Mouse (Mus musculus): ENCODE data around the gene Prl8a8. TPM values are rescaled to one million over a fixed set of nuclear protein-coding genes. Genes with fewer than 3 reads are reported as not detected.

Gene Prl8a8
- polyA plus RNA-seq (2012; ENCODE audit: low replicate concordance), result not detected in 2 replicates

GRCm38 (mm10) chr13:27513117-27513516 lies at the start of gene Prl8a8:
Gene Prl8a8 (minus strand): TSS chr13:27513217.

Other genes starting within 250 kb of the Prl8a8 start
- gene Prl6a1, start 200.6 kb downstream of the Prl8a8 start, polyA plus RNA-seq (2012; ENCODE audit: low replicate concordance), result not detected in 2 replicates
- not detected in 2 replicates for gene Prl8a2, start 167.5 kb downstream of the Prl8a8 start, polyA plus RNA-seq (2012; ENCODE audit: low replicate concordance)
- gene Prl2b1, start 122.4 kb downstream of the Prl8a8 start, polyA plus RNA-seq (2012; ENCODE audit: low replicate concordance), result not detected in 2 replicates
- not detected in 2 replicates for gene Prl8a6, start 74.5 kb downstream of the Prl8a8 start, polyA plus RNA-seq (2012; ENCODE audit: low replicate concordance)
- gene Prl8a9, start 51.4 kb upstream of the Prl8a8 start, polyA plus RNA-seq (2012; ENCODE audit: low replicate concordance), result not detected in 2 replicates
- not detected in 2 replicates for gene Prl8a1, start 69.0 kb upstream of the Prl8a8 start, polyA plus RNA-seq (2012; ENCODE audit: low replicate concordance)
- gene Prl7b1, start 97.4 kb upstream of the Prl8a8 start, polyA plus RNA-seq (2012; ENCODE audit: low replicate concordance), result not detected in 2 replicates
- not detected in 2 replicates for gene Prl7a1, start 129.3 kb upstream of the Prl8a8 start, polyA plus RNA-seq (2012; ENCODE audit: low replicate concordance)
- gene Prl7a2, start 154.8 kb upstream of the Prl8a8 start, polyA plus RNA-seq (2012; ENCODE audit: low replicate concordance), result not detected in 2 replicates
- gene Prl7d1, start 203.5 kb upstream of the Prl8a8 start, polyA plus RNA-seq (2012; ENCODE audit: low replicate concordance), result not detected in 2 replicates

Measured in leukemia stem cell, adult 10-12 weeks (primary cell).